Mouse (Mus musculus): ENCODE measurements at regions not wholly inside any gene's neighbourhood (a gene's known extent, or its start where the extent isn't known, plus 50 kb on each side); places are given as distances from the start of the nearest gene placed in this dataset.

GRCm38 (mm10) chr13:101884752-101885151, 116.7 kb upstream of the Pik3r1 start:
- no peak for ATAC-seq

- no peak for ATAC-seq
These were observed 123.5 kb upstream of the Pik3r1 start for GRCm38 (mm10) chr13:101891473-101891872.

- no peak for ATAC-seq
These were observed 125.1 kb upstream of the Pik3r1 start for GRCm38 (mm10) chr13:101893035-101893600.

- ATAC-seq, result no peak
These were observed 127.1 kb upstream of the Pik3r1 start for GRCm38 (mm10) chr13:101895161-101895560.

GRCm38 (mm10) chr13:101895686-101896085, 127.7 kb upstream of the Pik3r1 start:
- no peak for ATAC-seq

- no peak for ATAC-seq
These were observed 128.9 kb upstream of the Pik3r1 start for GRCm38 (mm10) chr13:101896946-101897345.

GRCm38 (mm10) chr13:101902213-101902612, 134.2 kb upstream of the Pik3r1 start:
- no peak for ATAC-seq

- ATAC-seq, result no peak
These were observed 138.1 kb upstream of the Pik3r1 start for GRCm38 (mm10) chr13:101905909-101906676.

- no peak for ATAC-seq
These were observed 141.0 kb upstream of the Pik3r1 start for GRCm38 (mm10) chr13:101909026-101909425.

- ATAC-seq, result no peak
These were observed 142.7 kb upstream of the Pik3r1 start for GRCm38 (mm10) chr13:101910687-101911086.

GRCm38 (mm10) chr13:101914132-101914531, 146.1 kb upstream of the Pik3r1 start:
- ATAC-seq, result no peak

- no peak for ATAC-seq
These were observed 146.9 kb upstream of the Pik3r1 start for GRCm38 (mm10) chr13:101914691-101915541.

- no peak for ATAC-seq
These were observed 147.5 kb upstream of the Pik3r1 start for GRCm38 (mm10) chr13:101915542-101915941.

GRCm38 (mm10) chr13:101915948-101916594, 148.1 kb upstream of the Pik3r1 start:
- ATAC-seq, result no peak

GRCm38 (mm10) chr13:101916876-101917275, 148.9 kb upstream of the Pik3r1 start:
- no peak for ATAC-seq

GRCm38 (mm10) chr13:101918185-101918584, 150.2 kb upstream of the Pik3r1 start:
- ATAC-seq, result no peak

- ATAC-seq, result no peak
These were observed 151.2 kb upstream of the Pik3r1 start for GRCm38 (mm10) chr13:101919266-101919665.

- ATAC-seq, result no peak
These were observed 152.4 kb upstream of the Pik3r1 start for GRCm38 (mm10) chr13:101920384-101920783.

- no peak for ATAC-seq
These were observed 156.6 kb upstream of the Pik3r1 start for GRCm38 (mm10) chr13:101924637-101925036.

GRCm38 (mm10) chr13:101931264-101931663, 163.2 kb upstream of the Pik3r1 start:
- ATAC-seq, result no peak

- no peak for ATAC-seq
These were observed 163.9 kb upstream of the Pik3r1 start for GRCm38 (mm10) chr13:101931882-101932281.

GRCm38 (mm10) chr13:101935843-101936242, 167.8 kb upstream of the Pik3r1 start:
- ATAC-seq, result no peak

GRCm38 (mm10) chr13:101954521-101954920, 186.5 kb upstream of the Pik3r1 start:
- no peak for ATAC-seq
